Mouse (Mus musculus): Measurements from ENCODE around the gene Gli3. TPM values are rescaled to one million over a fixed set of nuclear protein-coding genes. Genes with fewer than 3 reads are reported as not detected.

The Gli3 gene
- polyA plus RNA-seq, 1 experiment from 2014 or later = 0.22 TPM

DNA sequence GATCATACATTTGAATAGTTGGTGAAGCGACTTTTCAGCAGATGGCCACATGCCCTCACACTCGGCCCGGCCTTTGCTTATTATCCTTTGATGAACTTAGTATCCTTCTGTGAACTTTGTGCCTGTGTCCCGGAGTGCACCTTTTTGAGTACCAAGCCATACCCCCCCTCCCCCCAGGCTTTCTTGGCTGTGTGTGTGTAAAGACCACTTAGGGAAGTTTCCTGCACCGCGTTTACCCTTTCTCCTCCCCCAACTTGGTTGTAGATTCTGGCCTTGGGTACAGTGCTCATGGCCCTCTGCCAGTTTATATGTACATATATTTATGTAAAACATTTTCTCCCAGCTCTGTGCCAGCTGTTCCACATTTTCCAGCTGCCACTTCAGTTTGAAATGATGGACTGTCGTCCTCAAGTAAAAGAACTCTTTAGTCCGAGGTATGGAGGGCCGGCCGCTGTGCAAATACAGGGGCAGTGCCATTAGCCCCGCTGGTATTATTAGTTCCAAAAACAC, 1.8 kb downstream of the Gli3 start:
- WGBS (ENCODE audit: insufficient replicate concordance) = 8% methylated on average over 11 of the region's 11 CpGs
- Histone ChIP-seq H3K4me3 (ENCODE audit: low read depth, low read length) (peak overlapping the region; percentile 51), H3K9me3 (ENCODE audit: low read length) (no peaks in the 10 kb centered on the region), H3K4me1 (ENCODE audit: insufficient read depth) (0 out of 2 replicates have a peak, but pooled peaks cover 3% of the 10 kb centered on the region), H3K27ac (ENCODE audit: low read depth) (no peak overlapping the region), H3K4me2 (ENCODE audit: low read depth, low read length) (peak overlapping the region; percentile 69), H3K36me3 (replicated peaks; ENCODE audit: insufficient read depth, low read length) (no peaks in the 10 kb centered on the region), H3K9ac (replicated peaks) (no peak overlapping the region), H3K27me3 (ENCODE audit: insufficient read depth, low read length) (peaks cover 44% of the 10 kb centered on the region)
- ATAC-seq (no peak), DNase-seq (no peak)
- TF ChIP-seq CTCF (IDR thresholded peaks at IDR 0.05; ENCODE audit: low read depth) (no peak), EP300 (IDR thresholded peaks at IDR 0.05; ENCODE audit: low read depth) (no peak)

DNA sequence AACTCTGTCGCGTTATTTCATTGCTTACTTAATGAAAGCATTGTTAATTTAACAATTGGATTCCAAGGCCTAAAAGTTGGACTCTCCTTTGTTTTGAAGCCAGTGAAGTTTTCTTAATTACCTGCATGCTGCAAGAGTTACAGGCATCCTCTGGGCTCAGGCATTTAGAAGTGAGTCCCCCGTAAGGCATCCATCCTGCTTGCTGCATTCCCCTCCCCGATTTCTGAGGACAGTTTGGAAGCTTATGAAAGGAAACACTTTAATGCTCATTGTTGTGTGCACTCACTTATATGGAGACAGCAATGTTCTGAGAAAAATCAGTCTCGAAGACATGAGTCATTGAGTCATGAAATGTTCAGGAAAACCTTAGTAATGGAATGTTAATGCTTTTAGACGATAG, 3.5 kb downstream of the Gli3 start:
- no peak overlapping the region for H3K4me3 ChIP-seq (ENCODE audit: low read depth, low read length)
- no peaks in the 10 kb centered on the region for H3K36me3 ChIP-seq (replicated peaks; ENCODE audit: insufficient read depth, low read length)
- ATAC-seq = no peak
- peaks cover 37% of the 10 kb centered on the region for H3K27me3 ChIP-seq (ENCODE audit: insufficient read depth, low read length)
- TF ChIP-seq EP300 (IDR thresholded peaks at IDR 0.05; ENCODE audit: low read depth) (no peak), CTCF (IDR thresholded peaks at IDR 0.05; ENCODE audit: low read depth) (no peak)
- no peak for DNase-seq
- H3K9me3 ChIP-seq (ENCODE audit: low read length) = no peaks in the 10 kb centered on the region
- 67% methylated on average over 6 of the region's 6 CpGs for WGBS (ENCODE audit: insufficient replicate concordance)
- H3K27ac ChIP-seq (ENCODE audit: low read depth) = no peak overlapping the region
- no peak overlapping the region for H3K9ac ChIP-seq (replicated peaks)
- 0 out of 2 replicates have a peak, but pooled peaks cover 3% of the 10 kb centered on the region for H3K4me1 ChIP-seq (ENCODE audit: insufficient read depth)
- H3K4me2 ChIP-seq (ENCODE audit: low read depth, low read length) = no peak overlapping the region

GRCm38 (mm10) chr13:15467409-15467808, 4.4 kb downstream of the Gli3 start:
- WGBS (ENCODE audit: insufficient replicate concordance) = 67% methylated on average over 3 of the region's 3 CpGs
- no peak for TF ChIP-seq CTCF (IDR thresholded peaks at IDR 0.05; ENCODE audit: low read depth)
- no peak for TF ChIP-seq EP300 (IDR thresholded peaks at IDR 0.05; ENCODE audit: low read depth)

DNA sequence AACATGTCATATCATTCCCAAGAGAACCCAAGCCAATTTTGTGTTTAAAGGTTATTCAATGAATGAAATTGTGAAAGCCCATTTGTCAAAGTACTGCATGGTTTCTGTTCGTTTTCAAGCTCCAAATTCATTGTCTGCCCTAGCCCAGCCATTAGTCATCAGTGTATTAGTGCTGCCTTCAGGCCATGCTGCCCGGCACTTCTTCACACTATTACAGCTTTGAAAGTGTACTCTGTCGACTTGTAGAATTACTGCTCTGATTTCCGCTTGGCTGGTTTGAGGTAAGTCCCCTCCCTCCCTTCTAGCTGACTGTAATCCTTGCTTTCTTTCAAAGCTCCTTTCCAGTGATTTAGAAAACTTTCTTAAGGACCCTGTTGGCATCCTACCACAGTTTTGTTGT, 5.4 kb downstream of the Gli3 start:
- Histone ChIP-seq H3K4me1 (ENCODE audit: insufficient read depth) (0 out of 2 replicates have a peak, but pooled peaks cover 3% of the 10 kb centered on the region), H3K4me2 (ENCODE audit: low read depth, low read length) (no peak overlapping the region), H3K27me3 (ENCODE audit: insufficient read depth, low read length) (peaks cover 18% of the 10 kb centered on the region), H3K27ac (ENCODE audit: low read depth) (no peak overlapping the region), H3K4me3 (ENCODE audit: low read depth, low read length) (no peak overlapping the region), H3K9ac (replicated peaks) (no peak overlapping the region), H3K36me3 (replicated peaks; ENCODE audit: insufficient read depth, low read length) (no peaks in the 10 kb centered on the region), H3K9me3 (ENCODE audit: low read length) (no peaks in the 10 kb centered on the region)
- DNase-seq = no peak
- WGBS (ENCODE audit: insufficient replicate concordance) = 53% methylated on average over 4 of the region's 4 CpGs
- no peak for TF ChIP-seq CTCF (IDR thresholded peaks at IDR 0.05; ENCODE audit: low read depth)
- no peak for TF ChIP-seq EP300 (IDR thresholded peaks at IDR 0.05; ENCODE audit: low read depth)
- ATAC-seq = no peak

More at GRCm38 (mm10) chr13:15467409-15467808, 4.4 kb downstream of the Gli3 start:
- H3K4me2 ChIP-seq (ENCODE audit: low read depth, low read length) = no peak overlapping the region
- no peak for ATAC-seq
- DNase-seq = no peak
- H3K27me3 ChIP-seq (ENCODE audit: insufficient read depth, low read length) = peaks cover 28% of the 10 kb centered on the region
- no peak overlapping the region for H3K9ac ChIP-seq (replicated peaks)
- no peaks in the 10 kb centered on the region for H3K9me3 ChIP-seq (ENCODE audit: low read length)
- H3K36me3 ChIP-seq (replicated peaks; ENCODE audit: insufficient read depth, low read length) = no peaks in the 10 kb centered on the region
- H3K4me1 ChIP-seq (ENCODE audit: insufficient read depth) = 0 out of 2 replicates have a peak, but pooled peaks cover 3% of the 10 kb centered on the region
- H3K27ac ChIP-seq (ENCODE audit: low read depth) = no peak overlapping the region
- H3K4me3 ChIP-seq (ENCODE audit: low read depth, low read length) = no peak overlapping the region

DNA sequence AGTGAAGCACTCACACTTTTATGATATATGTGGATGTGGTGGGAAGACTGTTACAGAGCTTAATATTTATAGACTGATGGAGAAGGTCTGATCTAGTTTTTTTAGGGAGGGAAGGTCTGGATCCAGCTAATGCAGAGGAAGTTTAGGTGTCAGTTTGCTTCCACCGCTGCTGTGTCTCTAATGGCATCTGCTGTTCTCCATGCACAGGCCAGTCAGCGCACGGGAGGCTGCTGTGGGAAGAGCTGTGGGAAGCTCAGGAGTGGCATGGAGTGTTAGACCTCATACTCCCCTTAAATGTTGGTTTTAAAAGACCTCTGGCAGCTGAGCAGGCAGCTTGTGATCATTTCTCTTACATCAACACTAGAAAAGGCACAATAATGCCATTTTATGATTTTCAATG, 7.0 kb downstream of the Gli3 start:
- H3K36me3 ChIP-seq (replicated peaks; ENCODE audit: insufficient read depth, low read length) = no peaks in the 10 kb centered on the region
- no peak overlapping the region for H3K4me3 ChIP-seq (ENCODE audit: low read depth, low read length)
- no peak overlapping the region for H3K27ac ChIP-seq (ENCODE audit: low read depth)
- H3K9me3 ChIP-seq (ENCODE audit: low read length) = no peaks in the 10 kb centered on the region
- no peak overlapping the region for H3K9ac ChIP-seq (replicated peaks)
- H3K4me1 ChIP-seq (ENCODE audit: insufficient read depth) = no peaks in the 10 kb centered on the region
- no peak for TF ChIP-seq EP300 (IDR thresholded peaks at IDR 0.05; ENCODE audit: low read depth)
- no peak for TF ChIP-seq CTCF (IDR thresholded peaks at IDR 0.05; ENCODE audit: low read depth)
- 90% methylated on average over 3 of the region's 3 CpGs for WGBS (ENCODE audit: insufficient replicate concordance)
- peaks cover 1% of the 10 kb centered on the region for H3K27me3 ChIP-seq (ENCODE audit: insufficient read depth, low read length)
- DNase-seq (no peak), ATAC-seq (no peak)
- no peak overlapping the region for H3K4me2 ChIP-seq (ENCODE audit: low read depth, low read length)

- ATAC-seq (no peak), DNase-seq (no peak)
- Histone ChIP-seq H3K4me2 (ENCODE audit: low read depth, low read length) (no peak overlapping the region), H3K36me3 (replicated peaks; ENCODE audit: insufficient read depth, low read length) (no peaks in the 10 kb centered on the region), H3K4me1 (ENCODE audit: insufficient read depth) (no peaks in the 10 kb centered on the region), H3K9me3 (ENCODE audit: low read length) (no peaks in the 10 kb centered on the region), H3K9ac (replicated peaks) (no peak overlapping the region), H3K27me3 (ENCODE audit: insufficient read depth, low read length) (no peaks in the 10 kb centered on the region), H3K4me3 (ENCODE audit: low read depth, low read length) (no peak overlapping the region), H3K27ac (ENCODE audit: low read depth) (no peak overlapping the region)
- TF ChIP-seq CTCF (IDR thresholded peaks at IDR 0.05; ENCODE audit: low read depth) = no peak
- TF ChIP-seq EP300 (IDR thresholded peaks at IDR 0.05; ENCODE audit: low read depth) = no peak
- WGBS (ENCODE audit: insufficient replicate concordance) = 74% methylated on average over 3 of the region's 3 CpGs
Observed at GRCm38 (mm10) chr13:15472712-15473111, 9.7 kb downstream of the Gli3 start.
